Mouse (Mus musculus) layer of hippocampus, postnatal 36 days (tissue): ENCODE measurements around the gene Sdcbp2. TPM values are rescaled to one million over a fixed set of nuclear protein-coding genes. Genes with fewer than 3 reads are reported as not detected.
"Not testable (repeated sequence)": the region's sequence is repeated elsewhere in the genome, so short reads cannot be mapped to it uniquely, and the experiment has no call there.

Experiments
- DNase-seq, 2 experiments: peaks; one replicate each; pipeline ENCODE4 v3.0.0; 2022
- total RNA-seq, 2 experiments: library from RNA; stranded (reverse); gene quantifications; 2 replicates each; pipeline ENCODE4 v1.2.3; 2021

Gene Sdcbp2
- total RNA-seq, 2 experiments from 2014 or later: 1.5 to 1.6 TPM

DNA sequence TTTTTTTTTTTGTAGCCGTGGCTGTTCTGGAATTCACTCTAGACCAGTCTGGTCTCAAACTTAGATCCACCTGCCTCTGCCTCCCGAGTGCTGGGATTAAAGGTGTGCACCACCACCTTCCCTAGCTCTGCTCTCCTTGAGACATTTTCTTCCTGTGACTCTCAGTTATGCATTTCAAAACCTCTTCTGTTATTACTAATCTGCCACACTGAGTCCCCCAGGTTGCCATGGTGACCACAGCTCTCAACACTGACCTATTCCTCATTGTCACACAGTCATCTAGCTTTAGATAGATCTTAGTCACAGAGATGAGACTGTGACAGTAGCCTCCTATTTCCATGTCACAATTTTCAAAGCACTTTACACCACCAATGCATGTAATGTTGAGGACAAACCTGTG, 3.0 kb upstream of the Sdcbp2 start:
- no peak for DNase-seq

DNA sequence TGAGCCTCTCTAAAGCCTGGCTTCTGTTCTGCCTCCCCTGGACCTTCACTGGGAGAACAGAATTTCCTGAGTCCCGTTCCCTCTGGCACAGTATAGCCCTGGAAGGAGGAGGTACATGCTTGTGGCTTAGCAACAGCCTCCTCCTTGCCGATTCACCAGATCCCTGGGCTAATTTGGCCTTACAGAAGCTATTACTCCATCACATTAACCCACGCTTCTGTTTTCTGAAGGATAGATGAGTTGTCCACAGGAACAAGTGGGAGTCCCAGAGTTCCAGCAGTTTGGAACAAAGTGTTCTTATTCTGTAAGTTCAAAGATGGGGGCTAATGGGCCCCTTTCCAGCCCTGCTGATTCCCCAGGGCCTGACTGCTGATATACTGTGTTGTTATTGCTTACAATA, 1.2 kb downstream of the Sdcbp2 start:
- no peak for DNase-seq

DNA sequence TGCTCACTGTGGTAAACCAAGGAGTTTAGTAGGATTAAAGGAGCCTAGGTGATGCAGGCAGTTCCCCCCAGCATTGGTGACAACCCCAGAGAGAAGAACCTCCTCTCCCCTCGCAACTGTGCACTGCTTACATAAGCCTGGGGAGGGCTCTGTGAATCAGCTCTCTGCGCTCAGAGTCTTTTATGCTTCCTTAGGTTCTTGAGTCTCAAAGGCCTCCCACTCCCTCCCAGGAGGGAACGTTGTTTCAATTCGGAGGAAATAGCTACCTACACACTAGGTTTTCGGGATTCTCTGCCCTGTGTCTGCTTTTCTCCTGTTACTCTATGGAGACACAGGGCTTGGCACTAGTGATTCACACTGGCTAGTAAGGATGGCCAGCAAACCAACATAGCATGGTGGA, 2.2 kb downstream of the Sdcbp2 start:
- DNase-seq: no peak

DNA sequence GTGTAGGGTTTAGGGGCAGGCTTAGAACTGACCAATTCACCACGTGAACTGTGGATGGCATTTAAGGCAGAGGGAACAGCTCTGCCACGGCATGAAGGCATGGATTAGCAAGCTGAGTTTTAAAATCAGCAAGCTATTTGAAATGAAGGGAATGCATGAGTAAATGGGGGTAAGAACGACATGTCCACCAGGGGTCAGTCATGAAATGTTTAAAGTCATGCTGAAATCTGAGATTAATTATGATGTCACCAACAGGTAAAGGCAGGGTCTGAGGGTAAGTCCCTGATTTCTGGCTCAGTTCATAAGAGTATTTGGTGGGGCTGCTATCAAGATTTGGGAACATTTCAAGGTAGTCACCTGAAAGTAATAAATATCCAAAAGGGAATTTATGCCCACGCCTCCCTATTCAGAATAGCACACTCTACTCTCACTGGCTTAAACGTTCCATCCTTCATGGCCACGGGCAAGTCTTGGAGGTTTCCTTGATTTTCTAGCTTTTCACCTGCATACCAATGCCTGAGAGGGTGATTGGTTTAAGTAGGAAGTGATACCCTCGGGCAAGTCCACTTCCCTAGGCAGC, 2.8 kb downstream of the Sdcbp2 start:
- no peak for DNase-seq

DNA sequence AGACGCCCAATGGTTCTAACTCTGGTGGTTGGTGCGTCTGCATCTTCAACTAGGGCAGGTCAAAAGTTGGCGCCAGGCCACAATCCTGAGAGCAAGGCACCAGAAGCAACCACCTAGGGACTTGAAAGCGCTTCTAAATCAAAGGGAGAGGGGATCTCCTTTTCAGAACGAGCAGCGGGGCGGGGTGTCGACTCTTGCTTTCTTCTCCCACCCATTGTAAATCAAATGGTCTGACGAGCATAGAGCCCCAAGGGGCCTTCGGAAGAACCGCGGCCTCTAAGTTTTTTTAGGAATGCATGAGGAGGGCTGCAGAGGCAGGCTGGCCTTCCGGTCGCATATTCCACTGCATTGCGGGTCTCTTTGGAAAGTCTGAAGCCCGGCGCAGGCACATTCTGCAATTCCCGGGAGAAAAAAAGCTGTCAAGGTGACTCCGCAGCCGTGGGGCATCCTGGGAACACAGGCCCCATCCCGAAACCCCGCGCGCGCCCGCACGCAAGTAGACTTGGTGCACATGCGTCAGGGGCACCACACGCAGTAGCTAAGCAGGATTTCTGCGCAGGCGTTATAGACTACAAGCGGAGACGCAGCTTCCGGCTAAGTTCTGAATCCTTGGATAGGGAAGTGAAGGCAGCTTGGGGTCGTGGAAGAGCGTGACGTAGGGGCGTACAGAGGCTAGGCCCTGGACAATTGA, 3.4 kb downstream of the Sdcbp2 start:
- peak; percentile 90 to 92 for DNase-seq

DNA sequence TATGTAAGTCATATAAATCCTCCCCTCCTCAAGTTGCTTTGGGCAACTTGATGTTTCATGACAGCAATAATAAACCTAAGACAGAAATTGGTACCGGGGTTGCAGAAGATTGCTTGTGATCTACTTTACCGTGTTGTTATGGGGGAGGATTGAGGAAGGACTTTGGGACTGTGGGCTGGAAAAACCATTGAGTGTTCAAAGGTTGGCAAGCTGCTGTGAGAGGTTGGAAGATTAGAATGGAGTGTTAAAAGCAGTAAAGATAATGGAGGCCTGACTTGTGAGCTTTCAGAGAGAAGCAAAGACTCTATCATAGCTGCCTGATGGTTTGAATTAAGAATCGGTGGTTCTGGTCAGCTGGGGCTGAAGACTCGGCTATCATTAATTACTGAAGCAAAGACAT, 6.8 kb downstream of the Sdcbp2 start:
- no peak for DNase-seq

DNA sequence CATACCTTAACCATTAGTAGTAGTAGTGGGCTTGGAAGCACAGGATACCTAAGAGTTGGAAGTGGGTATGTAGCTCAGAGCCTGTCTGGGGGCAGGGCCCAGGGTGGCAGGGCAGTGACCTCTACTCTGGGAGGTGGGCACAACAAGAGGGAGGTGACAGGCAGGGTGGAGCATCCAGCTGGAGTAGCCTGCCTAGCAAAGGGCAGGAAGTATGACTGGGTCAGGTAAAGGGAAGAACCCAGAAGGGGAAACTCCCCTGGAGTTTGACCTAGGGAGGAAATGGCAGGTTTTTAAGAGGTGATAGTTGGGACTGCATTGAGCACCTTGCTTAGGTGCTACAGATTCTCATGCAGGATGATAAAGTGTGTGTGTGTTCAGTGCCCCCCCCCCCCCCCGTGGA, 8.5 kb downstream of the Sdcbp2 start:
- no peak for DNase-seq

DNA sequence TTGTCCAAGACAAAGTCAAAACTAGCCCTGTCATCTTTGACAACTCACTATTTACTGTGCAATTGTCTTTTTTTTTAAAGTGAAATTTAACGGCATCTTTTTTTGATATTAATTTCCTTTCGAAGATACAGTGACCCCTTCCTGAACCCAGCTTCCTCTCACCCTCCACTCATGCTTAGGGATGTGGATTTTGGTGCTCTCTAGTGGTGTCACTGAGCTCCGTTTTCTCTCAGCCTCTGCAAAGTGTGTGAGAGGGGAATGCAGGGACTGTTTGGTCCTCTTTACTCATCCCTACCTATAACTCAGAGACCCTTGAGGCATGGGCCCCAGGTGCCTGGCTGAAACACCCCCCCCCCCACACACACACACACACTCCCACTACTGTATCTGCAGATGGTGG, 13.5 kb downstream of the Sdcbp2 start:
- DNase-seq: no peak

DNA sequence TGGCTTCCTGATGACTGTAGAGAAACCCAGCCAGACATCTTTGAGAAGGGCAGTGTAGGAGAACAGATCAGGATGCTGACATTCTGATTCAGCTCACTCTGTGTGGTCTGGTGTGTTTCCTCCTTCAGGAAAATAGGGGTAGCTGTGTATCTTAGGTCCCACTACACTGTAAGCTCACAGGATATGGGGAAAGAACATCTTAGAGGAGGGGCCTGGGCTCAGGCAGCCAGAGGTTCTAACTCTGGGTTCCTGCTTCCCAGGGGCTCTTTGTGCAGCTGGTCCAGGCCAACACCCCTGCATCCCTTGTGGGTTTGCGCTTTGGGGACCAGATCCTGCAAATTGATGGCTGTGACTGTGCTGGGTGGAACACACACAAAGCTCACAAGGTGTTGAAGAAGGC, 14.4 kb downstream of the Sdcbp2 start:
- DNase-seq: no peak

DNA sequence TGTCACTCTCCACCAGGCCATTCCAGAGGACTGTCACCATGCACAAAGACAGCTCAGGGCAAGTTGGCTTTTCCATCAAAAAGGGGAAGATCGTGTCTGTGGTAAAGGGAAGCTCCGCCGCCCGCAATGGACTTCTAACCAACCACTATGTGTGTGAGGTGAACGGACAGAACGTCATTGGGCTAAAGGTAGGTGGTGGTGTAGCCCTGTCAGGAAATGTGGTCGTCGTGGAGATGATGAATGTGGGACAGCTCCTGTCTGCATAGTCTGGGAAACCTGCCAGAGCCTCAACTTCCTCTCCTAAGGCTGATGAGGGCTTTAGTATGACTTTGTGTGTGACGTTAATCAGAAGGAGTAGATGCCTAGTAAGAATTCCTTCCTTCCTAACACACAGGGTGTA, 14.9 kb downstream of the Sdcbp2 start:
- DNase-seq: no peak

DNA sequence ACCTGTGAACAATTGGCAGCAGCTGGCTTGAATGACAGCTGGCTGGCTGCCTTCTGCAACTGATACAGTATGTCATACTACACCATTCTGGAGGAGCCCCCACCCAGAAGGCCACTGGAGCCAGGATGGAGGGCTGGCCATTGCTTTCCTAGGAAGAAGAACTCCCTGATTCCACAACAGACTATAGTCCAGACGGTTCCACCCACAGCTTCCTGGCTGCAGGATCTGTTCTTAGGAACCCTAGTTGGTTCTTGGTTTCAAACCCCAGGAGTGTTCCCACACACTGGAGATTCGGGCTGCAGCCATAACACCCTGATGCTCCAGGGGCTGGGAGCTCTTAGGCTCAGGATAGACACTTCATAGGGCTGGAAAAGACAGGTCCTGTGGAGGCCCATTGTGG, 25.6 kb downstream of the Sdcbp2 start:
- DNase-seq: peak in 1 of 2 experiments; percentile 55

DNA sequence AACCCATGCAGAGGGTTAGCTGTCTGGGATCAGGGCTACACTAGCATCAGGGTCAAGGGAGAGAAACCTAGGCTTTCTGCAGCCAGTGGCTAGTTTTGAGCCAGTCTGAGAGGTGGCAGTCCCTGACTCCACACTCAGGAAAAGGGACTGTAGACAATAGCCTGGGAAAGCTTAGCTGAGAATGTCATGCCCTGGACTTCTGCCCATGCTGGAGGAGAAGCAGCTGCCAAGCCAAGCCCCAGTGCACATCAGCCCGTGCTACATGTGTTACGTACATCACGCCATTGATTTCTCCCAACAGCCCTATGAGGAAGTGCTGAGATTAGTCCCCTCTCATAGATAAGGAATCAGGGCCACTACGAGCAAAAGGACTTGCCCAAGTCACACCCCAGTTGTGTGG, 29.7 kb downstream of the Sdcbp2 start:
- no peak for DNase-seq

DNA sequence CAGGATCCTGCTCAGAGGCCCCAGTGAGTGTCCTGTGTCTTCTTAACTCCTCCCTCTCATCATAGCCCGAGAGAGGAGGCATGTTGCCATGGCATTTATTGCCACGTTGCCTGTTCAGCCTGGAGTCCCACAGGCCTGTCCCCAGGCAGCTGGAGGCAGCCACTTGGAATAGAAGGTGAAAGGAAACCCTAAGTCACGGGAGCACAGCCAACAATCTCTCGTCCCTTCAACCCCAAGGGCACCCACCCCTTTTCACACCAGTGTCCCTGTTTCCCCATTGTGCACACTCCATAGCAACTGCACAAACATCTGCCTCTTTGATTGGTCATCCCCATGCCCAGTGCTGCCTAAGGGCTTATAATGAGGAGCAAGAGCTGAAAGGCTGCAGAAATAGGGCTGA, 31.2 kb downstream of the Sdcbp2 start:
- DNase-seq: peak; percentile 48 to 58

DNA sequence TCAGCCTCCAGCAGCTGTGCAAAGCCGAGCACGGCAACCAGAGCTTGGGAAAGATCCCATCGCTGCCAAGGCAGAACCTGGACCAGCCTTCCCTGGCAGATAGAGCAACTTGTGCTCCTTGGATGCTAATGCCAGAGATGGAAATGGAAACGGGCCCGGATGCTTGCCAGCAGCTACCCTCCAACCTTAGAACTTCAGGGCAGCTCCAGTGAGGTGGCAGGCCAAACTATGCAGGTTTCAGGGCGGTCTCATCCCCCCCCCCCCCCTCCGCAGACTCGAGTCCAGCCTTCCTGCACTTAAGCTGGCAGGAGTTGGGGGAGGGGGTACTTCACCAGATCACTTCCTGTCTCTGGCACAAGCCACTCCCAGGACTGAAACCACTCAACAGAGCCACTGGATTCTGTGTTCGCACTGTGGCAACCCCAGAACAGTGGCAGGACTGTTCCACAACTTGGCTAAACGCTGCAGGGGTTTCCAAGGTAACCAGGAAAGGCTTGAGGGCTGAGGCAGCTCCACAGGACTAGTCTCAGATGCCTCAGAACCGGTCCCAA, 33.1 kb downstream of the Sdcbp2 start:
- peak; percentile 70 to 75 for DNase-seq

DNA sequence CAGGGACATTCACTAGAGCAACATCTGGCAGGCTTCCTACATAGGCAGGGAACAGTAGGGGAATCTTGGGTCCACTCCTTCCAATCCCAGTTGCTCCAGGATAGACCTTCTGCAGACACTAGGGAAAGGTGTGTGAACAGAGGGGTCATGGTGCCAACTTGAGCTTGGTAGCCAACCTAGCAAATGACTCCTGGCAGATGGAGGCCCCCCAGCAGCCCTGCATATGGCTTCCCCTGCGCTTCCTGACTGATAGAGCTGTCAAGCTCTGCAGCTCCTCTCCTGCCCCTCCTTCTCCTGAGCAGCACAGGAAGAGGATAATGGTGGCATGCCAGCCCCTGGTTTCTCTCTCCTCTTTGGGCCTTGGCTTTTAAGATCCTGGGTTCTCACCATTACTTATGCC, 36.0 kb downstream of the Sdcbp2 start:
- DNase-seq: no peak

DNA sequence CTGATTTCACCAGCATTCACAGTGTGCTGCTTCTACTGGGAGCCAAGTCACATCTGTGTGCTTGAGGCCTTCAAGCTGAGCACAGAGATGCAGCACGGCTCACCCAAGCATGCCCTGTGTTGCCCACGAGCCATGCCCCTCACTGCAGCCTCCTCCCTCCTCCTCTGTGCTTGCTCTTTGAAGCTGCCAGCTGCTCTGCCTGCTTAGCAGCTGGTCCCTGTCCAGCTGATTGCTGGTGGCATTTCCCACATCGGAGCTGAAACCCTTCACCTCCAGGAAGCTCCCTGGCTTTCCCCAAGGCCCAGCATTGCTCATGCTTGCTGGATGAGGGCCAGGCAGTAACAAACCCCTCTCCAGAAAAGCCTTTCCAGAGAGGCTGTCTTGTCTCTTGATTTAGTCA, 37.6 kb downstream of the Sdcbp2 start:
- no peak for DNase-seq

DNA sequence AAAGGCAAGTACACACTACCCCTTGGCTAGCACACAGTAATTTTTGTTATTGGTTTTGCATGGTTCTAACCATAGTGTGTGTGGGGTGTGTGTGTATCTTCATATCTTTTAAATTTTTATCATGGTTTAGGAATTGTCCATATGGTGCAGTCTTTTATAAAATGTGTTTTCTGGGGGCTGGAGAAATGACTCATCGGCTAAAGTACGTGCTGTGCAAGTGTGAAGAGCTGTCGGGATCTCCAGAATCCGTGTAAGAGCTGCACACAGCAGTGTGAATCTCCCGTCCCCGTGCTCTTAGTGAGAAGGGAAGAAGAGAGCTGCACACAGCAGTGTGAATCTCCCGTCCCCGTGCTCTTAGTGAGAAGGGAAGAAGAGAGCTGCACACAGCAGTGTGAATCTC, 43.4 kb downstream of the Sdcbp2 start:
- DNase-seq: not testable (repeated sequence)

DNA sequence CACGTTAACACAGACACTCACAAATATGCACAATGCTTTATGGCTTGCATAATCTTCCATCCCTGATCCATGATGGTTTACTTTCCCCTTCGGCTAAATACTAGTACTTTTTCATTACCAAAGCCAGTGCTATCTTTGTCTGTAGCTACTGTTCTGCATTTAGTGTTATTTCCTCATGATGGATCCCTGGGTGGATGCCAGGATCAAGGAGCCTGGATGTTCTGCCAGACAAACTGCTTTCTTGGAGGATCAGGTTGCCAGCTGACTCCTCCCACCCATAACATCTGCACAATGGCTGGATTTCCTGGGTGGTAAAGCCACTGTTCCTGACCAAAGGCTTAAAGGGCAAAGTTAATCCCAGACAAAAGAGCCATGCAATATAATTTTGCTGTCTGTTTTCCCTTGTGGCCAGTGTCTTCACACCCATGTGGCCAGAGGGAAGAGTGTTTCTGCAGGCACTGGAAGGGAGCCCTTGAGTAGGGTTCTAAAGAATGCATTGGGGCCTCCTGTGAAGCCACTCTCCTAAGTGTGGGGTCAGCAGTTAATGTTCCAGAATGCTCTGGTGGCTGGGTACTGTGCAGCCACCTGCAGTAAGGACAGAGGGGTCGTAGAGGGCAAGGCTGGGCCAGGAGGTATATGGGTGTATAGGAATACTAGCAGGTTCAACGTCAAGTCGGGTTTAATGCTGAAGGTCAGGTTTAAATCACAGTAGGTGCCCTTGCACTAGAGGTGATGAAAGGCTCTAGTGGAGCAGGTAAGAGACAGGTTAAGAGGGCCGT, 44.3 kb downstream of the Sdcbp2 start:
- DNase-seq: no peak

DNA sequence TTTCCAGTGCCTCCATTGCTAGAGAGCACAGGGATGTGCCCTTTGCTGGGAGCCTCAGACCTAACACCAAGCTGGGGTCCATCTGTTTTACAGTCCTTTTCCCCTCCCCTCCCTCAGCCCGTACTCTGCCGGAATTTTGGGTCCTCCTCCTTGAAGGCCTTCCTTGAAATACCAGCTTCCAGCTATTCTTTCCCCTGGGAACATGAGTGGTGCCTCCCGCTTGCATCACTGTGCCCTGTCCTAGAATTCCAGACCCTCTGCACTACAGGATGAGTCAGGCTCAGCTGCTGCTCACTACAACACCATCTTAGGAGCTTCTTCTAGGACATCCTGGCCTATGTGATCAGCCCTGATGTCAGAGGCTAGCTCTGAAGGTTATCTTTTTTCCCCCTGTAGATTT, 51.4 kb downstream of the Sdcbp2 start:
- DNase-seq: no peak

DNA sequence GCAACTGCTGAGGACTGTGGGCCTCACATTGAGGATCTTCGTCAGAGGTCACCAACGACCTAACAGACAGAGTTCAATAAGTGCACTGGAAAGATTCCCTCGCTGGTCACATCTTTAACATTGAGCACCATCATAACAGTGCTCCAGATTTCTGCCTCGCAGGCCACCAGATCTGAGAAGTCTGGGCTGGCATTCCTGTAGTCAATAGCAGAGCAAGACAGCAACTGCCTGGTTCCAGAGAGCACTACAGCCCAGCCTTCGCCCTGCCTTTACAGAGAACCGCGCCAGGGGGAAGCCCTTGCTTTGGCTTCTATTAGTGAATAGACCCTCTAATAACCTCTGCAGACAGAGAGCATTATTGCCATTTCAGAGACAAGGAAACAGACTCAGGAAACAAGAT, 53.9 kb downstream of the Sdcbp2 start:
- no peak for DNase-seq

DNA sequence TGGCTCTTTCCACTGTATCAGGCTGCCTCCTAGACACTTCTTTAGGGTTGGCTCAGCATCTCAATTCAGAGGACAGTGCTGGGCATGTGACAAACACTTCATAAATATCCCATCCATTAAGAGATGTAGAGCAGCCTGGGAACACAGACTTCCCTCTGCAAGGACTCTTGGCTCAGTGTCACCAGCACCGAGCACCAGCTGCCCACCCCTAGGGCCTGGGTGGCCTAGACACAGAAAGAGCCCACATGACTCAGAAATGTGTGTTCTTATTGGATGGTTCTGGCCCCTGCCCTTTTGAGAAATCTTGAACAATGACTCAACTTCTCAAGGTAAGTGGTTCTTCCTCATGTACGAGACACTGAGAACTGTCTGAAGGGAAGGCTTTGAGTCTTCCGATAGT, 55.6 kb downstream of the Sdcbp2 start:
- DNase-seq: no peak

DNA sequence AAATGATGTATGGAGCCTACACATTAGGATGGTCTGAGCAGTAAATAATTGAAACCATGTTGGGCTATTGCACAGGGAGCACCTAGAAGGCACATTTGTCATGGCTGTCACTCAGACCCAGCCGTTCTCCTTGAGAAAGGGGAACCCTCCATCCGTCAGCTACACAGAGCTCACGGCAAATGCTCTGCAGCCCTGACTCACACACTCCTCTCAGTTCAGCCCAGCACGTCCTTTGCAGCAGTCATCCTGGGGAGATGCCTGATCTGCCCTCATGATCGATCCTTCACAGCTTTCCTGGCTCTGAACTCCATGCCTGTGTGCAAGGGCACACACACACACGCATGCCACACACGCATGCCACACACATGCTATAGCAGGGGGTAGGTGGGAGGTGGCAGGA, 56.9 kb downstream of the Sdcbp2 start:
- DNase-seq: no peak

DNA sequence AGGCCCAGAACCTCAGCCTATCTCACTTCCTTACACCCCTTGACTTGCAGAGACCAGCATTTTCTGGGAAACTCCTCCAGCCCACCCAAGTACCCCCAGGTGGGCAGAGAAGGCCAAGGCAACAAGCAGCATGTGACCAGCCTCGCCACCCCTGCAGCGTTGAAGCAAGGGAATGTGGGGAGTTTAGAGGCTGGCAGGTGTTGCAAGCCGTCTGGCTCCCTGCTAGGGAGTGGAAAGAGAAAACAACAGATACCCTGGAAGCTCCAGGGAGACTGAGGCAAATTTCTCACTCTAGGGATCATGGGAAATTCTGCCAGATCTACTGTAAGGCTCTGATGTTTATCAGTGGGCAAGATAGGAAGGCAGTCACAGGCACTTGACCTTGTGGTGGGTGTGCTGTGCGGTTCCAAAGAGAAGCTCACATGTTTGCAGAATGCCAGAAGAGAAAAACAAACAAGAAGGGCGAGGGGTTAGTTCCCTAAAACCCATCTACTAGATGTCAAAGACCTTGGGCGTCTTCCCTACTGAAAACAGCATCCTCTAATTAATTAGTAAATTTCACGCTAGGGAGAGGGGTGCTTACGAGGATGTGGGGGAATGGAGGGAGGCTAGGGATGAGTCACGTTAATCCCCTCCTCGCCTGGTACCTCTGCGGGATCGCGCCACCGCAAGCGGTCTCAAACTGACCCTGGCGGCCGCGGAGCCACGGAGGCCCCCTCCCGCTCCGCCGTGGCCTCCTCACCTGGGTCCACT, 59.2 kb downstream of the Sdcbp2 start:
- DNase-seq: no peak
